Mouse (Mus musculus) cortical plate, adult 2 months (tissue): ENCODE data around the gene Pla2g3.

Experiments used
- CTCF ChIP-seq: fragments of 200-500 bp; IDR thresholded peaks from 2 replicates; pipeline ENCODE4 v1.5.1; 2011; ENCODE audit warnings: mild to moderate bottlenecking, control low read depth, low read length; ENCODE audit not compliant: insufficient read depth; ENCODE audit errors: extremely low read depth
- POLR2A ChIP-seq: fragments of 200-500 bp; IDR thresholded peaks from 2 replicates; pipeline ENCODE4 v1.6.1; 2011; ENCODE audit warnings: mild to moderate bottlenecking, low read length, control low read depth; ENCODE audit not compliant: insufficient read depth; ENCODE audit errors: extremely low read depth

- TF ChIP-seq POLR2A (no peak), CTCF (peak; percentile 92)
These were observed 15.6 kb upstream of the Pla2g3 start for GRCm38 (mm10) chr11:3472484-3472883.
